Mouse (Mus musculus): ENCODE results near the gene Fam72a. TPM values are rescaled to one million over a fixed set of nuclear protein-coding genes. Genes with fewer than 3 reads are reported as not detected.

Fam72a gene
- polyA plus RNA-seq, 1 experiment from 2014 or later, result 1.1 TPM

DNA sequence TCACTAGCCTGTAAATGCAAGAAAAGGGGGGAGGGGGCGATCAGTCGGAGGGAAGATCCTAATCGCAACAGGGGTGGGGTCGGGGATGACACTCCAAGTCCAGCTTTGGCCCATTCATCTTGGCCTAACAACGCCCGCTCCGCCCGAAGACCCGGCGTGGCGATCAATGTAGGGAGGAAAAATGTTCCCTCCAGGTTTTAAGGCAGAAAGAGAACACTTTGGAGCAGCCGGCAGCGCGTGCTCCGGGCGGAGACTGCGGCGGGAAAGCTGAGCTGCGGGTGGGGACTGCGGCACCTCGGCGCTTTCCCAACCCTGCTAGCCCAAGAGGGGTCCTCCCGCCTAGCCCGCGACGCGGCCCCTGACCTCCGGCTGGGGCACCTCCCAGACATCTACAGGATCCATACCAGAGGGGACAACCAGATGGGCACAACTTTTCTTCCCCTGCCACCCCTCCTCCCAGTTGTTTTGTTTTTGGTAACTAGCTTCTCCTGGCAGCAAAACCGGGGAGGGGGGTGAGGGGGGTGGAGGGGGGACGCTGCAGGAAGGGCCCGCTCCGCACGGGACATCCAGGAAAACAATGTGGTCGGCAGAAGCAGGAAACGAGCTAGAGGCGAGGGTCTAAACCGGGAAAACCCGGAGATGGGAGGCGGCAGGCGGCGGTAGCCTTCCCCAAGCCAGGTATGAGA, 2.0 kb upstream of the Fam72a start:
- peak overlapping the region; percentile 89 for H3K4me2 ChIP-seq (replicated peaks; ENCODE audit: low read depth, low read length)
- H3K27ac ChIP-seq (ENCODE audit: low read length), result peak overlapping the region; percentile 94
- no peaks in the 10 kb centered on the region for H3K9me3 ChIP-seq (ENCODE audit: low read length)
- DNase-seq (ENCODE audit: low spot score), result peak; percentile 67
- peak overlapping the region; percentile 66 for H3K9ac ChIP-seq (replicated peaks; ENCODE audit: low read depth)
- H3K36me3 ChIP-seq (ENCODE audit: insufficient read depth, low read length), result no peaks in the 10 kb centered on the region
- ATAC-seq, result no peak
- peak overlapping the region; percentile 77 for H3K4me3 ChIP-seq (ENCODE audit: low read depth, low read length)
- H3K4me1 ChIP-seq (ENCODE audit: insufficient read depth, low read depth, low read length), result peaks cover 28% of the 10 kb centered on the region
- H3K27me3 ChIP-seq (replicated peaks; ENCODE audit: insufficient read depth, low read length), result no peaks in the 10 kb centered on the region
- TF ChIP-seq EP300 (IDR thresholded peaks at IDR 0.05) (no peak), CTCF (IDR thresholded peaks at IDR 0.05) (no peak)
- under 1% methylated on average over 40 of the region's 41 CpGs for WGBS

DNA sequence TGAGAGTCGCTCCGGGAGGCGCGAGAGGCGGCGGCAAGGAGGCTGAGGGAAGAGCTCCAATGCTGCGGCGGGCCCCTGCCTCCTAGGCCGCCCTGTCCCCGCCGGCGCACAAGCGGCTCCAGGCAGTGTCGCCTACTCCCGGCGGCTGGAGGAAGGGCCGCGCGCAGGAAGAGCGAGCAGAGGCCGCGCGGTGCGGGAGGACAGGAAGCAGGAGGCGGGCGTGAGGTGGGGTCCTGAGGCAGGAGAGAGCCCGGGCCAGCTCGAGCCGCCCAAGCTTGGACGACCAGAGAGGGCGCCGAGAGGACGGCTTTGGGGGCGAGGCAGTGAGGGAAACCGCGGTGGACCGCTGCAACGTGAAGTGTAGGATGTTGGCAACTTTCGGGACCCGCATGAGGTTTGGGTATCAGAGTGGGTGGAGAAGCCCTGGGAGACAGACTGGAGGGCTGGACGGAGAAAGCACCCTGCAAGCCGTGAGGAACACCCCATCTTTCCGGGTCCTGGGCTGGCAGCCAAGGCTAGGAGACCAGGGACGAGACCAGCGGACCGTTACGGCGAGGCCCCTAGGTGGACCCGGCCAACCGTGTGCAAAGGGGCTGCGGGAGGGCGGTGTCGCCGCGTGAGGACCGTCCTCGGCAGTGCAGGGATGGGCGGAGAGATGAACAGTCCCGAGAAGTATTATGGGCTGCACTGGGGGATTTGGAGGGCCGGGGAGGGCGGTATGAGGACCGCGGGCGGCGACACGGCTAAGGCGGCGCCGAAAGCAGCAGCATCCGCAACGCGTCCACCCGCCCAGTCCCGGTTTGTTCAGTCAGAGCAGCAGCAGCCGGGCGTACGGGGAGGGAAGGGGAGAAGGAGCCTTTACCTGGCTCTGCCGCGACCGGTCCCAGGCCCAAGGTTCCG, 1.1 kb upstream of the Fam72a start:
- ATAC-seq (peak; percentile 27), DNase-seq (ENCODE audit: low spot score) (peak; percentile 83)
- H3K27me3 ChIP-seq (replicated peaks; ENCODE audit: insufficient read depth, low read length), result no peaks in the 10 kb centered on the region
- peak overlapping the region; percentile 77 for H3K4me3 ChIP-seq (ENCODE audit: low read depth, low read length)
- H3K9me3 ChIP-seq (ENCODE audit: low read length), result no peaks in the 10 kb centered on the region
- peak overlapping the region; percentile 89 for H3K4me2 ChIP-seq (replicated peaks; ENCODE audit: low read depth, low read length)
- H3K4me1 ChIP-seq (ENCODE audit: insufficient read depth, low read depth, low read length), result peaks cover 28% of the 10 kb centered on the region
- no peaks in the 10 kb centered on the region for H3K36me3 ChIP-seq (ENCODE audit: insufficient read depth, low read length)
- H3K27ac ChIP-seq (ENCODE audit: low read length), result peak overlapping the region; percentile 94
- peak; percentile 71 for TF ChIP-seq CTCF (IDR thresholded peaks at IDR 0.05)
- no peak for TF ChIP-seq EP300 (IDR thresholded peaks at IDR 0.05)
- H3K9ac ChIP-seq (replicated peaks; ENCODE audit: low read depth), result peak overlapping the region; percentile 66
- WGBS, result under 1% methylated on average over 68 of the region's 81 CpGs

DNA sequence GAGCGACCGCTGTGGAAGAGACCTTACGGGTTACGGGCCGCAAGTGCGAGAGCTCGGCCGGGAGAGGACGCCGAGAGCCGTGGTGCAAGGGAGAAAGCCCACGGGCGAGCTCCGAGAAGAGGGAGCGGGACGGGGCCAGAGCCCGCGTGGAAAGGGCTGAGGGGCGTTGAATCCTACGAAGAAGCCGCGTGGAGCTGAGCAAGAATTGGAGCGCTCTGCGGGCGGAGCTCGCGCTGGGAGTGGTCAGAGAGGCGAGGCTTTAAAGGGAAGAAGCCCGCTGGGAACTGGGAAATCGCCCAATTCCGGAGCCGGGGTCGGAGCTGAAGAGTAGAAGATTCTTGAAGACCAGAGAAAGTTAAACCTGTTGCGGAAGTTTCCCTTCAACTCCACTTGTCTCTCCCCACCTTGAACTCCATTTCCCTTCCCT, 391 bp downstream of the Fam72a start:
- under 1% methylated on average over 34 of the region's 34 CpGs for WGBS
- no peaks in the 10 kb centered on the region for H3K36me3 ChIP-seq (ENCODE audit: insufficient read depth, low read length)
- H3K4me2 ChIP-seq (replicated peaks; ENCODE audit: low read depth, low read length), result peak overlapping the region; percentile 87
- H3K9ac ChIP-seq (replicated peaks; ENCODE audit: low read depth), result peak overlapping the region; percentile 27
- no peak for TF ChIP-seq EP300 (IDR thresholded peaks at IDR 0.05)
- TF ChIP-seq CTCF (IDR thresholded peaks at IDR 0.05), result no peak
- ATAC-seq (no peak), DNase-seq (ENCODE audit: low spot score) (peak; percentile 77)
- H3K4me1 ChIP-seq (ENCODE audit: insufficient read depth, low read depth, low read length), result peaks cover 25% of the 10 kb centered on the region
- H3K27ac ChIP-seq (ENCODE audit: low read length), result peak overlapping the region; percentile 58
- peak overlapping the region; percentile 76 for H3K4me3 ChIP-seq (ENCODE audit: low read depth, low read length)
- no peaks in the 10 kb centered on the region for H3K27me3 ChIP-seq (replicated peaks; ENCODE audit: insufficient read depth, low read length)
- no peaks in the 10 kb centered on the region for H3K9me3 ChIP-seq (ENCODE audit: low read length)

GRCm38 (mm10) chr1:131528561-131529166, 961 bp downstream of the Fam72a start:
- Histone ChIP-seq H3K9me3 (ENCODE audit: low read length) (no peaks in the 10 kb centered on the region), H3K4me1 (ENCODE audit: insufficient read depth, low read depth, low read length) (peaks cover 19% of the 10 kb centered on the region), H3K9ac (replicated peaks; ENCODE audit: low read depth) (peak overlapping the region; percentile 27), H3K36me3 (ENCODE audit: insufficient read depth, low read length) (no peaks in the 10 kb centered on the region), H3K27ac (ENCODE audit: low read length) (peak overlapping the region; percentile 58), H3K4me3 (ENCODE audit: low read depth, low read length) (peak overlapping the region; percentile 76), H3K27me3 (replicated peaks; ENCODE audit: insufficient read depth, low read length) (no peaks in the 10 kb centered on the region), H3K4me2 (replicated peaks; ENCODE audit: low read depth, low read length) (peak overlapping the region; percentile 87)
- whole genome bisulfite sequencing, result 0% methylated on average over 9 of the region's 9 CpGs
- DNase-seq (ENCODE audit: low spot score), result peak; percentile 26
- ATAC-seq, result no peak
- TF ChIP-seq EP300 (IDR thresholded peaks at IDR 0.05), result no peak
- no peak for TF ChIP-seq CTCF (IDR thresholded peaks at IDR 0.05)

DNA sequence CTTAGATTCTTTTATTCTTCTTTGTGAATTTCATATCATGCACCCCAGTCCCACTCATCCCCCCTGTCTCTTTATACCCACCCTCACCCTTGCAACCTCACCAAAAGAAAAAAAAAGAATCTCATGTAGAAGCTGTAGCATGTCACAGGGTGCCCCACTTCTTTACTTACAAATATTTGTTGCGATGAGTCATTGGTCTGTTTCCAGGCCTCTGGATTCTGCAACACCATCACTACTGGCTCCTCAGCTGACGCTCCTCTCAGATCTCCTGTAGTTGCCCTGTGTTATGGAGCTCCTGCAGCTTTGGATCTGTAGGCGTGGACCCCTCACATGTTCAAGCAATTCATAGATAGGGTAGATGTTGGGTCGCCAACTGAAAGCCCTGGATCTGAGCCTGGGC, 12.1 kb downstream of the Fam72a start:
- H3K9ac ChIP-seq (replicated peaks; ENCODE audit: low read depth), result no peak overlapping the region
- H3K4me1 ChIP-seq (ENCODE audit: insufficient read depth, low read depth, low read length), result no peaks in the 10 kb centered on the region
- no peaks in the 10 kb centered on the region for H3K27me3 ChIP-seq (replicated peaks; ENCODE audit: insufficient read depth, low read length)
- no peak for TF ChIP-seq EP300 (IDR thresholded peaks at IDR 0.05)
- no peak for TF ChIP-seq CTCF (IDR thresholded peaks at IDR 0.05)
- no peak for DNase-seq (ENCODE audit: low spot score)
- no peak overlapping the region for H3K4me3 ChIP-seq (ENCODE audit: low read depth, low read length)
- H3K4me2 ChIP-seq (replicated peaks; ENCODE audit: low read depth, low read length), result no peak overlapping the region
- no peaks in the 10 kb centered on the region for H3K9me3 ChIP-seq (ENCODE audit: low read length)
- H3K36me3 ChIP-seq (ENCODE audit: insufficient read depth, low read length), result no peaks in the 10 kb centered on the region
- no peak for ATAC-seq
- no peak overlapping the region for H3K27ac ChIP-seq (ENCODE audit: low read length)
- 90% methylated on average over 4 of the region's 4 CpGs for WGBS

- ATAC-seq (no peak), DNase-seq (ENCODE audit: low spot score) (no peak)
- Histone ChIP-seq H3K36me3 (ENCODE audit: insufficient read depth, low read length) (no peaks in the 10 kb centered on the region), H3K27ac (ENCODE audit: low read length) (no peak overlapping the region), H3K4me3 (ENCODE audit: low read depth, low read length) (no peak overlapping the region), H3K4me1 (ENCODE audit: insufficient read depth, low read depth, low read length) (no peaks in the 10 kb centered on the region), H3K27me3 (replicated peaks; ENCODE audit: insufficient read depth, low read length) (no peaks in the 10 kb centered on the region), H3K9me3 (ENCODE audit: low read length) (no peaks in the 10 kb centered on the region), H3K4me2 (replicated peaks; ENCODE audit: low read depth, low read length) (no peak overlapping the region), H3K9ac (replicated peaks; ENCODE audit: low read depth) (no peak overlapping the region)
- 79% methylated on average over 5 of the region's 5 CpGs for WGBS
- TF ChIP-seq EP300 (IDR thresholded peaks at IDR 0.05), result no peak
- no peak for TF ChIP-seq CTCF (IDR thresholded peaks at IDR 0.05)
These were observed 13.1 kb downstream of the Fam72a start for GRCm38 (mm10) chr1:131540795-131541194.

Data from lung, postnatal 0 days (tissue).